Mouse (Mus musculus) megakaryocyte, embryonic 14.5 days (primary cell): ENCODE results near the gene Rin1. TPM values are rescaled to one million over a fixed set of nuclear protein-coding genes. Genes with fewer than 3 reads are reported as not detected.

Experiments
- H3K27me3 ChIP-seq: replicated peaks from 2 replicates; pipeline ENCODE3; 2012; ENCODE audit warnings: inconsistent platforms
- H3K36me3 ChIP-seq: replicated peaks from 2 replicates; pipeline ENCODE3; 2012; ENCODE audit warnings: low read length, inconsistent platforms, mixed read lengths
- H3K4me1 ChIP-seq: 2 replicates; pipeline ENCODE4 v1.6.1; 2012; ENCODE audit warnings: inconsistent platforms
- H3K4me3 ChIP-seq: replicated peaks from 2 replicates; pipeline ENCODE3; 2012; ENCODE audit warnings: moderate library complexity, mild to moderate bottlenecking, inconsistent platforms
- H3K9me3 ChIP-seq: 2 replicates; pipeline ENCODE4 v1.6.1; 2012; ENCODE audit warnings: inconsistent platforms
- FLI1 ChIP-seq: IDR thresholded peaks from 2 replicates; pipeline ENCODE4 v1.6.1; 2012; ENCODE audit warnings: low read length, inconsistent platforms, mixed read lengths
- GATA1 ChIP-seq: IDR thresholded peaks from 3 replicates; pipeline ENCODE4 v1.6.1; 2012; ENCODE audit warnings: mixed read lengths, low read length, inconsistent platforms, borderline replicate concordance
- polyA plus RNA-seq: library from polyadenylated mRNA; stranded (reverse); fragments of >175 nt; gene quantifications from 2 replicates; pipeline ENCODE4 v1.2.3, GENCODE M21; 2012; ENCODE audit warnings: low replicate concordance; ENCODE audit not compliant: insufficient read depth

The Rin1 gene
- polyA plus RNA-seq, 1 experiment = 0.47 TPM

DNA sequence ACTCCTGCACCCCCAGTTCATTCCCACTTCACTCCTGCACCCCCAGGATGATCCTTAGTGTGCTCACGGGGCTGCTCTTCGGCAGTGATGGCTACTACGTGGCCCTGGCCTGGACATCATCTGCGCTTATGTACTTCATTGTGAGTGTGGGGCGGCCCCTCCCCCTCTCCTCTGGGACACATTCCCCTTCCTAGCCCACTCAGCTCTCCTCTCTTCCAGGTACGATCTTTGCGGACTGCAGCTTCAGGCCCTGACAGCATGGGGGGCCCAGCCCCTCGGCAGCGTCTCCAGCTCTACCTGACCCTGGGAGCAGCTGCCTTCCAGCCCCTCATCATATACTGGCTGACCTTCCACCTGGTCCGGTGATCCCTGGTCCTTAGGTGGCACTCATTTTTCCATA is 41.8 kb downstream of the Rin1 start:
- Histone ChIP-seq H3K4me1 (peaks cover 62% of the 10 kb centered on the region), H3K27me3 (peaks cover 25% of the 10 kb centered on the region), H3K9me3 (no peaks in the 10 kb centered on the region), H3K36me3 (peaks cover 44% of the 10 kb centered on the region), H3K4me3 (no peak overlapping the region)
- TF ChIP-seq FLI1 = no peak
- TF ChIP-seq GATA1 = no peak

- Histone ChIP-seq H3K36me3 (peaks cover 45% of the 10 kb centered on the region), H3K9me3 (no peaks in the 10 kb centered on the region), H3K27me3 (peaks cover 33% of the 10 kb centered on the region), H3K4me3 (peak overlapping the region; percentile 70), H3K4me1 (peaks cover 67% of the 10 kb centered on the region)
- TF ChIP-seq GATA1 (no peak), FLI1 (no peak)
Measured at GRCm38 (mm10) chr19:5093481-5094242, 43.4 kb downstream of the Rin1 start.

DNA sequence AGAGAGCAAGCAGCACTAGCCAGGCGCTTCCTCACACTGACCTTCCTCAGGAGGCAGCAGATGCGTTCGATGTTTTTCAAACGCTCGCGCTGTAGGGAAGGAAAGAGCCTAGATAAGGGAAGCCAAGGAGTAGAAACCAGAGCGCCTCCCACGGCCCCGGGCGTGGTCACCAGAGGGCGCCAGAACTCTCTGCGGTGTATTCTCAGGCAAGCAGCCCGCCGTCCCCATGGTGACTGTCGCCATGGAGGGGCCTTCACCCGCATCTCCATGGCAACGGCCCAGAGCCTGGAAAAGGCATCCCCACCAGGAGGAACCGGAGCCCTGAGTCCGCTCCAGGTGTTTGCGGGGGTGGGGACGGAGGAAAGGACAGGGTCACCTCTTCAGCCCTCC is 44.0 kb downstream of the Rin1 start:
- Histone ChIP-seq H3K36me3 (peaks cover 51% of the 10 kb centered on the region), H3K9me3 (no peaks in the 10 kb centered on the region), H3K4me3 (peak overlapping the region; percentile 70), H3K27me3 (peaks cover 33% of the 10 kb centered on the region), H3K4me1 (peaks cover 67% of the 10 kb centered on the region)
- TF ChIP-seq GATA1 = no peak
- TF ChIP-seq FLI1 = no peak

DNA sequence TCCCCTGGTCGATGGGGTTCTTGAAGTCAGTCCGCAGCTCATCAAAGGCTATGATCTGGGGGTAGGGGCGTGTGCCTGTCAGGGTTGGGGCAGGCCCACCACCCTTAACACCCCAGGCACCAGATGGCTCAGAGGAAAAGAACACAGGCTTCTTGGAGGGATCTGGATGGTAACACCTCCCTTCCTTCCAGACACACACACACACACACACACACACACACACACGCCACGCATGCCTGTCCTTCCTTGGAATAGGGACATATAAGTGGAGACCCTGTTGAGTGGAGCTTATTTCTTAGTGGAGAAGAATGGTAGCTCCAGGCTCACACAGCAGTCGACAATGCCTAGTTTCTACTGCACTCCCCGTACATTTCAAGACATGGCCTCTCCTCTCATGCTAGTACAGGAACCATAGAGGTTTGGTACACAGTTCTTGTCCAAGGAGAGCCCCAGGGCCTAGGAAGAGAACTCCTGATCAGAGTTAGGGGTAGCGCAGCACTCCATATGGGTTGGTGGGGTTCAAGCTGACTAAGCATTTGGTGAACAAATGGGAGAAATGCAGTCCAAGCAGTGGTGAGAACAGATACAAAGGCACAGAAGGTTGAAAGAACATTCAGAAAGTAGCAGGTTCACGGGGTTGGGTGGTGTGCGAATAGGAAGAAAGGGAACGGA is 44.6 kb downstream of the Rin1 start:
- H3K4me3 ChIP-seq = no peak overlapping the region
- H3K9me3 ChIP-seq = no peaks in the 10 kb centered on the region
- peaks cover 67% of the 10 kb centered on the region for H3K4me1 ChIP-seq
- TF ChIP-seq FLI1 (no peak), GATA1 (no peak)
- peaks cover 51% of the 10 kb centered on the region for H3K36me3 ChIP-seq
- peaks cover 33% of the 10 kb centered on the region for H3K27me3 ChIP-seq

DNA sequence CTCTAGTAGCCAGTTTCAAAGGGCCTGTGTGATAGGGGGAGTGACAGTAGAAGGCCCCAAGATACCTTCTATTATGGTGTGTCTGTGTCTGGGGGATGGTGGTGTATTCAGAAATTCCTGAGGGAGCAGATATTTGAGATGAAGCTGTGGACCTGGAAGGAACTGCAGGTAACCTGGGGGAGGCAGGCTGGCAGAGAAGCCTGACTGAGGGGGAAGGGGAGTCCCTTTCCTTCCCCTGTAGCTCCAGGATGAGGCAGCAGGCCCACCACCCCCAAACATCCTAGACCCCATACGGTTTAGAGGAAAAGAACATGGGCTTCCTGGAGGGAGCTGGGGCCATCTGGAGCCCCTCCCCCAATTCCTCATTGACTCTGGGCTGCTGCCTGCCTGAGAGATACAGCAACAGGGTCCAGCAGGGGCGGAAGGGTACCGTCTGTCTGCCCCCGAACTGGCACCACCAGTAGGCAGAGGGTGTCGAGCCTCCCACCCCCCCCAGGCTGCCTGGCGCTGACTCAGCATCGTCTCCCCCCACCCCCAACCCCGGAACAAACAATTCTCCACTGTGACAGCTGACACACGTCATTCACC is 45.7 kb downstream of the Rin1 start:
- H3K27me3 ChIP-seq = peaks cover 33% of the 10 kb centered on the region
- H3K9me3 ChIP-seq = no peaks in the 10 kb centered on the region
- peaks cover 53% of the 10 kb centered on the region for H3K36me3 ChIP-seq
- peaks cover 74% of the 10 kb centered on the region for H3K4me1 ChIP-seq
- TF ChIP-seq FLI1 = no peak
- TF ChIP-seq GATA1 = no peak
- H3K4me3 ChIP-seq = peak overlapping the region; percentile 19

DNA sequence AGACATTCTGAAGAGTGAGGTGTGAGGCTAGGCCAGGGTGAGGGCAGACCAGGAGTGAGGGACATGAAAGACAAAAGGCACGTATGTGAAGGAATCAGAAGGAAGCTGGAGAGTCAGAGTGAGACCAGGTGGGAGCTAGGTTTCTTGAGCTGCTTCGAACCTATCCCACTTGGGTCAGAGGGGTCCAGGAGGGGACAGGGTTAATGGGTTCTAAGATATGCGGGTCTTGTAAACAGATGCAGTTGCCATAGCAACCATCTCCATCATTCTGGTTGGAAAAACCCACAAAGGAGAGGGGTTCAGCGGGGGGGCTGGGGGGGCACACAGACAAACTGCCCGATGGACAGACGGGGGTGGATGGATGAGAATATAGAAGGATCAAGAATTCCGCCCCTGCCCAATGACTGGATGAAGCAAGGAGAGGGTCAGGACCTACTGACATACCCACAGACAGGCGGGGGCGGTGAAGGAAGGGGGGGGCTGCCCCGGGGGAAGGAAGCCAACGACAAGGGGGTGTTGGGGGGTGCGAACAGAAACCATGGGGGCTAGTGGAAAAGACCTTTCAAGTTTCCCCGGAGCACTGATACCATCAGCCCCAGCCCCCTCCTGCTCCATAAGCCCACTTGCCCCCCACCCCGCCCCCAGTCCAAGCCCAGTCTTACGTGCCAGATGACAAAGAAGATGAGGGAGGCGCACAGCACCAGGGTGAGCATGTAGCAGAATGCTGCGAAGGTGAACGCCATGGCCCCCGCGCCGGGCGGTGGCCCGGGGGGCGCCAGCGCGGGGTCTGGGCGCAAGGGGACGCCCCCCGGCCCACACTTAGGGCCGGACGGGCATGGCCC is 47.5 kb downstream of the Rin1 start:
- H3K4me1 ChIP-seq = peaks cover 87% of the 10 kb centered on the region
- peaks cover 53% of the 10 kb centered on the region for H3K36me3 ChIP-seq
- H3K4me3 ChIP-seq = peak overlapping the region; percentile 88
- H3K9me3 ChIP-seq = no peaks in the 10 kb centered on the region
- peaks cover 33% of the 10 kb centered on the region for H3K27me3 ChIP-seq
- TF ChIP-seq FLI1 = no peak
- no peak for TF ChIP-seq GATA1

- Histone ChIP-seq H3K36me3 (peaks cover 53% of the 10 kb centered on the region), H3K4me1 (peaks cover 89% of the 10 kb centered on the region), H3K27me3 (peaks cover 33% of the 10 kb centered on the region), H3K9me3 (no peaks in the 10 kb centered on the region), H3K4me3 (peak within 1 kb of the TSS; percentile 88)
- no peak for TF ChIP-seq FLI1
- TF ChIP-seq GATA1 = no peak
Measured at GRCm38 (mm10) chr19:5098363-5099143, 48.3 kb downstream of the Rin1 start, which contains the start of gene Cnih2. Cnih2 (minus strand) TSS chr19:5098521.

GRCm38 (mm10) chr19:5106074-5106473 is 55.8 kb downstream of the Rin1 start:
- H3K36me3 ChIP-seq = peaks cover 66% of the 10 kb centered on the region
- H3K4me3 ChIP-seq = peak overlapping the region; percentile 96
- TF ChIP-seq GATA1 = no peak
- H3K27me3 ChIP-seq = no peaks in the 10 kb centered on the region
- peaks cover 65% of the 10 kb centered on the region for H3K4me1 ChIP-seq
- H3K9me3 ChIP-seq = no peaks in the 10 kb centered on the region

Other genes with a start within 250 kb of the Rin1 start
- gene Gm21992, start 238.9 kb upstream of the Rin1 start, polyA plus RNA-seq = 4.9 TPM in 1 of 2 replicates, not detected in the other
- 15.3 and 27.4 TPM in 2 replicates for gene Rbm14, start 238.8 kb upstream of the Rin1 start, polyA plus RNA-seq
- gene Ccs, start 211.1 kb upstream of the Rin1 start, polyA plus RNA-seq = 108 and 160 TPM in 2 replicates
- not detected in 2 replicates for gene Ccdc87, start 211.1 kb upstream of the Rin1 start, polyA plus RNA-seq
- gene Ctsf, start 195.4 kb upstream of the Rin1 start, polyA plus RNA-seq = 7.3 TPM in 1 of 2 replicates, not detected in the other
- gene Actn3, start 172.6 kb upstream of the Rin1 start, polyA plus RNA-seq = 0.06 TPM in 1 of 2 replicates, not detected in the other
- 1.7 and 9.4 TPM in 2 replicates for gene Zdhhc24, start 171.8 kb upstream of the Rin1 start, polyA plus RNA-seq
- gene Bbs1, start 143.9 kb upstream of the Rin1 start, polyA plus RNA-seq = 0.62 TPM in 1 of 2 replicates, not detected in the other
- 67.2 and 71.4 TPM in 2 replicates for gene Dpp3, start 122.2 kb upstream of the Rin1 start, polyA plus RNA-seq
- 0.10 TPM in 1 of 2 replicates, not detected in the other for gene Peli3, start 107.4 kb upstream of the Rin1 start, polyA plus RNA-seq
- gene Mrpl11, start 88.3 kb upstream of the Rin1 start, polyA plus RNA-seq = 7.2 and 45.3 TPM in 2 replicates
- 1.1 TPM in 2 replicates for gene Npas4, start 60.2 kb upstream of the Rin1 start, polyA plus RNA-seq
- 0.58 and 0.94 TPM in 2 replicates for gene Slc29a2, start 26.6 kb upstream of the Rin1 start, polyA plus RNA-seq
- gene B4gat1, start 11.7 kb upstream of the Rin1 start, polyA plus RNA-seq = 1.3 and 2.0 TPM in 2 replicates
- not detected in 2 replicates for gene AC124502.3, start 11.6 kb upstream of the Rin1 start, polyA plus RNA-seq
- 82.3 and 110 TPM in 2 replicates for gene Brms1, start 9.1 kb upstream of the Rin1 start, polyA plus RNA-seq
- 0.74 and 1.3 TPM in 2 replicates for gene Cd248, start 17.6 kb downstream of the Rin1 start, polyA plus RNA-seq
- gene Tmem151a, start 35.0 kb downstream of the Rin1 start, polyA plus RNA-seq = 0.32 TPM in 1 of 2 replicates, not detected in the other
- gene Yif1a, start 38.1 kb downstream of the Rin1 start, polyA plus RNA-seq = 24.4 and 25.6 TPM in 2 replicates
- gene Cnih2, start 48.0 kb downstream of the Rin1 start, polyA plus RNA-seq = 4.9 and 13.6 TPM in 2 replicates
- gene Rab1b, start 56.6 kb downstream of the Rin1 start, polyA plus RNA-seq = 445 and 649 TPM in 2 replicates
- gene Klc2, start 68.1 kb downstream of the Rin1 start, polyA plus RNA-seq = 12.7 and 17.2 TPM in 2 replicates
- gene Pacs1, start 222.6 kb downstream of the Rin1 start, polyA plus RNA-seq = 40.2 and 130 TPM in 2 replicates
- 158 and 268 TPM in 2 replicates for gene Sf3b2, start 245.0 kb downstream of the Rin1 start, polyA plus RNA-seq
- not detected in 2 replicates for gene Gal3st3, start 247.8 kb downstream of the Rin1 start, polyA plus RNA-seq